Mouse (Mus musculus): ENCODE results near the gene Uqcc3.
"Not testable (repeated sequence)": the region's sequence is repeated elsewhere in the genome, so short reads cannot be mapped to it uniquely, and the experiment has no call there.

Uqcc3 gene

GRCm38 (mm10) chr19:8895397-8895960 is 14.8 kb upstream of the Uqcc3 start:
- DNase-seq (ENCODE audit: low spot score), result no peak

GRCm38 (mm10) chr19:8892829-8893766 is 12.4 kb upstream of the Uqcc3 start, which contains the start of gene Ints5:
Gene Ints5, plus strand, starts transcription at chr19:8893005.
- peak; percentile 87 for DNase-seq (ENCODE audit: low spot score)

GRCm38 (mm10) chr19:8888511-8889385 is 8.0 kb upstream of the Uqcc3 start, which contains the start of the genes 1810009A15Rik and Gm49416:
Gene 1810009A15Rik, plus strand, starts transcription at chr19:8888853.
Gene Gm49416, plus strand, starts transcription at chr19:8888926.
- DNase-seq (ENCODE audit: low spot score), result peak; percentile 95

- DNase-seq (ENCODE audit: low spot score), result no peak
Measured at GRCm38 (mm10) chr19:8887585-8888463, 7.1 kb upstream of the Uqcc3 start.

GRCm38 (mm10) chr19:8886916-8887584 is 6.3 kb upstream of the Uqcc3 start:
- DNase-seq (ENCODE audit: low spot score), result no peak

GRCm38 (mm10) chr19:8883616-8884015 is 2.9 kb upstream of the Uqcc3 start, which contains the start of the genes Lbhd1 and Gm49403:
Gene Lbhd1, plus strand, starts transcription at chr19:8883732.
Gene Gm49403, plus strand, starts transcription at chr19:8883930.
- DNase-seq (ENCODE audit: low spot score), result no peak

- no peak for DNase-seq (ENCODE audit: low spot score)
Measured at GRCm38 (mm10) chr19:8881034-8881392, 290 bp upstream of the Uqcc3 start.

GRCm38 (mm10) chr19:8875031-8875430 is 5.7 kb downstream of the Uqcc3 start:
- no peak for DNase-seq (ENCODE audit: low spot score)

- no peak for DNase-seq (ENCODE audit: low spot score)
Measured at GRCm38 (mm10) chr19:8872266-8872840, 8.4 kb downstream of the Uqcc3 start.

- DNase-seq (ENCODE audit: low spot score), result peak; percentile 97
Measured at GRCm38 (mm10) chr19:8871267-8872186, 9.2 kb downstream of the Uqcc3 start, which contains the start of gene Ubxn1. Gene Ubxn1, plus strand, starts transcription at chr19:8871496.

GRCm38 (mm10) chr19:8870838-8871237 is 9.9 kb downstream of the Uqcc3 start:
- DNase-seq (ENCODE audit: low spot score), result no peak

GRCm38 (mm10) chr19:8870381-8870780 is 10.3 kb downstream of the Uqcc3 start:
- not testable (repeated sequence) for DNase-seq (ENCODE audit: low spot score)

GRCm38 (mm10) chr19:8864265-8864664 is 16.5 kb downstream of the Uqcc3 start:
- DNase-seq (ENCODE audit: low spot score), result no peak

GRCm38 (mm10) chr19:8859018-8859417 is 21.7 kb downstream of the Uqcc3 start:
- no peak for DNase-seq (ENCODE audit: low spot score)

GRCm38 (mm10) chr19:8857689-8858088 is 23.0 kb downstream of the Uqcc3 start:
- DNase-seq (ENCODE audit: low spot score), result no peak

- DNase-seq (ENCODE audit: low spot score), result no peak
Measured at GRCm38 (mm10) chr19:8853117-8853516, 27.6 kb downstream of the Uqcc3 start.

GRCm38 (mm10) chr19:8852236-8852928 is 28.3 kb downstream of the Uqcc3 start:
- no peak for DNase-seq (ENCODE audit: low spot score)

GRCm38 (mm10) chr19:8851639-8852038 is 29.1 kb downstream of the Uqcc3 start:
- no peak for DNase-seq (ENCODE audit: low spot score)

Measured in testis, postnatal 14 days (tissue).